Mouse (Mus musculus) heart, embryonic 13.5 days (tissue): ENCODE results near the gene Fbln2. TPM values are rescaled to one million over a fixed set of nuclear protein-coding genes. Genes with fewer than 3 reads are reported as not detected.
A peak's percentile ranks its signal among the peaks of the same experiment; 100 is the strongest.

Experiments
- ATAC-seq: fragments of 200-750 bp; cut with Nextera tagmentation; 2 replicates; pipeline ENCODE4 v1.8.0; 2017; ENCODE audit warnings: moderate TSS enrichment; ENCODE audit not compliant: insufficient number of reproducible peaks, low FRiP score, low TSS enrichment; ENCODE audit errors: extremely low read depth
- H3K27ac ChIP-seq: fragments of 300-500 bp; sonication (generic); replicated peaks from 2 replicates; pipeline ENCODE4 v1.5.1; 2015; ENCODE audit warnings: moderate library complexity, mild to moderate bottlenecking, inconsistent platforms
- H3K27me3 ChIP-seq: fragments of 300-500 bp; sonication (generic); replicated peaks from 2 replicates; pipeline ENCODE4 v1.6.1; 2015; ENCODE audit warnings: mild to moderate bottlenecking, inconsistent platforms
- H3K36me3 ChIP-seq: fragments of 300-500 bp; sonication (generic); 2 replicates; pipeline ENCODE4 v1.6.1; 2015; ENCODE audit warnings: mild to moderate bottlenecking, inconsistent platforms
- H3K4me1 ChIP-seq: fragments of 300-500 bp; sonication (generic); 2 replicates; pipeline ENCODE4 v1.6.1; 2015; ENCODE audit warnings: inconsistent platforms
- H3K4me2 ChIP-seq: fragments of 300-500 bp; sonication (generic); 2 replicates; pipeline ENCODE4 v1.6.1; 2015; ENCODE audit warnings: inconsistent platforms, mild to moderate bottlenecking, moderate library complexity
- H3K4me3 ChIP-seq: fragments of 300-500 bp; sonication (generic); 2 replicates; pipeline ENCODE4 v1.5.1; 2015; ENCODE audit warnings: moderate library complexity, mild to moderate bottlenecking, inconsistent platforms
- H3K9ac ChIP-seq: fragments of 300-500 bp; sonication (generic); 2 replicates; pipeline ENCODE4 v1.6.1; 2015; ENCODE audit warnings: inconsistent platforms, mild to moderate bottlenecking, moderate library complexity
- H3K9me3 ChIP-seq: fragments of 300-500 bp; sonication (generic); 2 replicates; pipeline ENCODE4 v1.6.1; 2016; ENCODE audit warnings: inconsistent platforms
- WGBS: fragments of 180-500 bp; shearing (Covaris S2); methylation state at CpG from one replicate; pipeline ENCODE4 v1.1.7; 2015; ENCODE audit warnings: mixed read lengths; 5-methylcytosine and 5-hydroxymethylcytosine counted together
- polyA plus RNA-seq: library from polyadenylated mRNA; unstranded; fragments of >200 nt; fragmentation: Nextera tagmentation; extraction: Ambion mirVana; gene quantifications from 2 replicates; pipeline ENCODE4 v1.2.1, GENCODE M21; 2015

Fbln2 gene
- polyA plus RNA-seq, 1 experiment from 2014 or later, result 181 TPM

DNA sequence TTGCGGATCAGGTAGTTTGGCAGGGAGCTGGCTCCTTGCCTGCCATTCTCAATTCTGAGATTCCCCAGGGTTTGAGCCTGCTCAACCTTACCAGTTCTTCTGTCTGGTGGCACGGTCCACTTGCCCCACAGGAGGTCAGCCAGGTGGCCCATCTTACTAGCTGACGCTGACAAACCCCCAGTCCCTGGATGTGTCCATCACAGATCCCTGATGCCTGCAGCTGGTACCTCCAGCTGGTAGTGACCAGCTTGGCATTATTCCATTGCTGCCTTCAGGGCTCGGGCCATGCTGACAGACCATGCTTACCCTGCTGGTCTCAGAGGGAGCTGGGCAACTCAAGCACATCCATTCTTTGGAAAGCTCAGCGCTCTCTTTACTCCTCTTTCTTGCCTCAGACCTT lies 18.7 kb downstream of the Fbln2 start:
- no peak overlapping the region for H3K4me3 ChIP-seq
- WGBS, result 85% methylated on average over 5 of the region's 5 CpGs
- H3K27ac ChIP-seq, result no peak overlapping the region
- no peak overlapping the region for H3K9ac ChIP-seq
- peaks cover 36% of the 10 kb centered on the region for H3K4me1 ChIP-seq
- peaks cover 91% of the 10 kb centered on the region for H3K27me3 ChIP-seq
- H3K9me3 ChIP-seq, result no peaks in the 10 kb centered on the region
- H3K4me2 ChIP-seq, result no peak overlapping the region
- no peak for ATAC-seq
- peaks cover 27% of the 10 kb centered on the region for H3K36me3 ChIP-seq

DNA sequence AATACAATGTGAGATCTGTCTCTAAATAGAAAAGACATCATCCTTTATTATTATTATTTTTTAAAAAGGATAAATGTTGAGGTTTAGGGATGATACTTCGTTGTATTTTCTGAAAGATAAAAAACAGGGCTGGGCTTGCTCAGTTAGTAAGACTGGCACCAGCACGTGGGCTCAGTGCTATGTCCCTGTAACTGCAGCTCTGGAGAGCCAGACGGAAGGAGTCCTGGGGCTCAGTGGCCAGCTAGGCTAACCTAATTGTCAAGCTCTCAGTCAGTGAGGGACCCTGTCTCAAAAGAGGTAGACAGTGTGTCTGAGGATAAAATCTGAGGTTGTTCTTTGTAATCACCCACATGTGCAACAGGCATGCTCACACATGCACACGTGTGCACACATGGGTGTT lies 19.3 kb downstream of the Fbln2 start:
- Histone ChIP-seq H3K4me1 (peaks cover 41% of the 10 kb centered on the region), H3K4me3 (no peak overlapping the region), H3K27ac (no peak overlapping the region), H3K9me3 (no peaks in the 10 kb centered on the region), H3K9ac (no peak overlapping the region), H3K36me3 (peaks cover 27% of the 10 kb centered on the region), H3K27me3 (peaks cover 87% of the 10 kb centered on the region), H3K4me2 (no peak overlapping the region)
- WGBS, result 75% methylated on average over 4 of the region's 4 CpGs
- no peak for ATAC-seq

DNA sequence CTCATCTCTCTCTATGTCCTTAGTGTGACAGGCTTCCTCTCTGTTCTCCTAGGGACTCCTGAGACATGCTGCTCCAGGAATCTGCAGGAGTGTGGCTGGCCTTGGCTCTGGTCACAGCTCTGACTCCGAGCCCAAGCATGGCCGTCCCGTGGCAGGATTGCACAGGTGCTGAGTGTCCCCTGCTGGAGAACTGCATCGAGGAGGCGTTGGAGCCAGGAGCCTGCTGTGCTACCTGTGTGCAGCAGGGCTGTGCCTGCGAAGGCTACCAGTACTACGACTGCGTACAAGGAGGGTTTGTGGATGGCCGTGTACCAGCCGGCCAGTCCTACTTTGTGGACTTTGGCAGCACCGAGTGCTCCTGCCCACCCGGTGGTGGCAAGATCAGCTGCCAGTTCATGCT lies 20.8 kb downstream of the Fbln2 start:
- Histone ChIP-seq H3K4me3 (no peak overlapping the region), H3K4me2 (no peak overlapping the region), H3K27ac (no peak overlapping the region), H3K27me3 (peaks cover 84% of the 10 kb centered on the region), H3K4me1 (peaks cover 40% of the 10 kb centered on the region), H3K9me3 (no peaks in the 10 kb centered on the region), H3K36me3 (peaks cover 23% of the 10 kb centered on the region), H3K9ac (no peak overlapping the region)
- 71% methylated on average over 12 of the region's 12 CpGs for WGBS
- ATAC-seq, result no peak

DNA sequence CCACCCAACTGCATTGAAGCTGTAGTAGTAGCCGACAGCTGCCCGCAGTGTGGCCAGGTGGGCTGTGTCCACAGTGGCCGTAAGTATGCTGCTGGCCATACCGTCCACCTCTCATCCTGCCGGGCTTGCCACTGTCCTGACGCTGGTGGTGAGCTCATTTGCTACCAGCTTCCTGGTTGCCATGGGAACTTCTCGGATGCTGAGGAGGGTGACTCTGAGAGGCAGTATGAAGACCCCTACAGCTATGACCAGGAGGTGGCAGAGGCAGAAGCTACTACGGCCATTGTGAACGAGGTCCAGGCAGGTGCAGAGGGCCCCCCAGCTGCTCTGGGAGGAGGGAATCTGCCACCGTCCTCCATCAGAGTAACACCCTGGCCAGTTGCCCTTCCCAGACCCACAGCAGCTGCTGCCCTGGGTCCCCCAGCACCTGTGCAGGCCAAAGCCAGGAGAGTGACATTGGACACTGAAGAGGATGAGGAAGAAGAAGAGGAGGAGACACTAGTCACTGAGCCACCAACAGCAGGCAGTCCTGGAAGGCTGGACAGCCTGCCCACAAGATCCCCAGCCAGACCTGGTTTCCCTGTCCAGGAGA lies 21.3 kb downstream of the Fbln2 start:
- H3K9me3 ChIP-seq, result no peaks in the 10 kb centered on the region
- H3K4me2 ChIP-seq, result no peak overlapping the region
- H3K36me3 ChIP-seq, result peaks cover 27% of the 10 kb centered on the region
- H3K4me1 ChIP-seq, result peaks cover 36% of the 10 kb centered on the region
- no peak overlapping the region for H3K27ac ChIP-seq
- 75% methylated on average over 10 of the region's 10 CpGs for WGBS
- no peak overlapping the region for H3K9ac ChIP-seq
- ATAC-seq, result no peak
- H3K27me3 ChIP-seq, result peaks cover 85% of the 10 kb centered on the region
- H3K4me3 ChIP-seq, result no peak overlapping the region

DNA sequence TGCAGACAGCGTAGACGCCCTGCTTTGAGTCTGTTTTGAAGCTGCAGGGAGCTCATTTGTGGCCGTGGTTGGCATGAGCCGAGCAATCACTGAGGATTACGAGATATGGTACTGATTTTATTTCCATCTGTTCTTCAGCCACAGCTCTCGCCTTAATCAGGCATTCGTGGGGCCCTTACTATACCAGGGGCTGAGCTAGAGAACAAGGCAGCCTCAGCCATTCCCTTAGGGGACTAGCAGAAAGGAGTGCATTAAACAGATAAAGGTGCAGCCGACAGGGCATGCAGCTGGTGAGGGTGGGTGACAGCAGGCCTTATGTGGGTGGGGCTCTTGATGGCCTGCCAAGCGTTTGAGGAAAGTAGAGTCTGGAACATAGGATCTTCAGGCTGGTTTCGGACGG lies 23.8 kb downstream of the Fbln2 start:
- no peak for ATAC-seq
- 50% methylated on average over 11 of the region's 11 CpGs for WGBS
- H3K36me3 ChIP-seq, result peaks cover 29% of the 10 kb centered on the region
- no peak overlapping the region for H3K4me2 ChIP-seq
- H3K27ac ChIP-seq, result no peak overlapping the region
- H3K4me1 ChIP-seq, result peaks cover 18% of the 10 kb centered on the region
- no peaks in the 10 kb centered on the region for H3K9me3 ChIP-seq
- no peak overlapping the region for H3K4me3 ChIP-seq
- peaks cover 67% of the 10 kb centered on the region for H3K27me3 ChIP-seq
- H3K9ac ChIP-seq, result no peak overlapping the region

DNA sequence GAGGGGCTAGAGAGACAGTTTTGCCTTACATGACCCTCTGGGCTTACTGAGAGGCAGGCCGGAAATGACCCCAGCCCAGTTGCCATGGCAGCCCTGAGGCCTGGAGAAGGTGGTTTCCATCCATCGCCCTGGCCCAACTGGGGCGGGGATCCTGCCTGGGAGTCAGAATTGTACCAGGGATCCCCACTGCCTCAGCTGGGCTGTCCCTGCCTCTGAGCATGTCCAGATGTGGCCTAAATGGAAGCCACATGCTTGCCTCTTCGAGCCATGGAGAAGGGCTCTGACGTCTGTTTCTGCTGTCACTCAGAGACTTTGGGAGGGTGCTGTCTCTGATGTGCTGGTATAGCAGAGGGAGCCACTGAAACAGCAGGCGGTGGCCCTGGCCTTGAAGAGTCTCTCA lies 24.2 kb downstream of the Fbln2 start:
- Histone ChIP-seq H3K9me3 (no peaks in the 10 kb centered on the region), H3K4me1 (peaks cover 18% of the 10 kb centered on the region), H3K36me3 (peaks cover 29% of the 10 kb centered on the region), H3K4me3 (no peak overlapping the region), H3K4me2 (no peak overlapping the region), H3K9ac (no peak overlapping the region), H3K27ac (no peak overlapping the region), H3K27me3 (peaks cover 65% of the 10 kb centered on the region)
- WGBS, result 39% methylated on average over 6 of the region's 6 CpGs
- no peak; the same call in 1 of the 2 replicates for ATAC-seq

DNA sequence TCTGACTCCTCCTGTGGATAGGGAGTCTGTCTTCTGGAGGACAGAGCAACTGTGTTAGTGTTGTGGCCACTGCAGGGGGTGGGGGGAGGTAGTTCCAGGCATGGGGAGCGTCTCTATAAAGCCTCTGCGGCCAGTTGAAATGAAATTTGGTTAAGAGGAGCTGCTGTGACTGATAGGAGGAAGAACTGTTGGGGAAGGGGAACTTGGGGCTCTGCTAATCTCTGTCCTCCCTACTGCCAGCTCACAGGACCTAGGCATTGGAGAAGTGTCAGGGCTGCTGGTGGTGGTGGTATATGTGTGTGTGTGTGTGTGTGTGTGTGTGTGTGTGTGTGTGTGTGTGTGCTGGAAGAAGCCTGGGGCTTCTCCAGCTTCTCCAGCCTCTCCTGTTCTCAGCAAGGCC lies 25.0 kb downstream of the Fbln2 start:
- H3K4me2 ChIP-seq, result no peak overlapping the region
- peaks cover 29% of the 10 kb centered on the region for H3K36me3 ChIP-seq
- no peak overlapping the region for H3K9ac ChIP-seq
- peaks cover 61% of the 10 kb centered on the region for H3K27me3 ChIP-seq
- ATAC-seq, result no peak
- H3K27ac ChIP-seq, result no peak overlapping the region
- H3K4me1 ChIP-seq, result peaks cover 18% of the 10 kb centered on the region
- H3K9me3 ChIP-seq, result no peaks in the 10 kb centered on the region
- 63% methylated on average over 2 of the region's 2 CpGs for WGBS
- H3K4me3 ChIP-seq, result no peak overlapping the region

DNA sequence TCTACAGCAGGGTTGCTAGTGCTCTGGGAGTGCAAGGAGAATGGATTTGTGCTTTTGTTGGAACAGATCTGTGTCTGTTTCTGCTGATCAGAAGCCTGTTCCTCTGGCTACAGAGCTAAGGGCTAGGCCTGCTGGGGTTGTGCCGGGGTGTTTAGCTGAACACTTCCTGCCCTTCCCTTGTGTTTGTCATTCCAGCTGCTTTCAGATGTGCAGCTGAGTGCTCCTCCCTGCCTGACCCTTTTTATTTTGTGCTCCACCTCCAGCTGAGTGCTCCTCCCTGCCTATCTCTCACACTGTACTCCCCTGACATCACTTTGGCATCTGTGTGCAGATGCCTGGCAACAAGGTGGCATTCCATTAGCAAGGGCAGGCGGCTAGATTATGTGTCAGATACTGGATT lies 28.3 kb downstream of the Fbln2 start:
- Histone ChIP-seq H3K27me3 (peaks cover 47% of the 10 kb centered on the region), H3K4me1 (peaks cover 19% of the 10 kb centered on the region), H3K27ac (no peak overlapping the region), H3K4me2 (no peak overlapping the region), H3K36me3 (peaks cover 13% of the 10 kb centered on the region; the same call in 1 of the 2 replicates), H3K9ac (no peak overlapping the region), H3K4me3 (no peak overlapping the region), H3K9me3 (no peaks in the 10 kb centered on the region)
- ATAC-seq, result no peak
- 47% methylated on average over 2 of the region's 2 CpGs for WGBS

DNA sequence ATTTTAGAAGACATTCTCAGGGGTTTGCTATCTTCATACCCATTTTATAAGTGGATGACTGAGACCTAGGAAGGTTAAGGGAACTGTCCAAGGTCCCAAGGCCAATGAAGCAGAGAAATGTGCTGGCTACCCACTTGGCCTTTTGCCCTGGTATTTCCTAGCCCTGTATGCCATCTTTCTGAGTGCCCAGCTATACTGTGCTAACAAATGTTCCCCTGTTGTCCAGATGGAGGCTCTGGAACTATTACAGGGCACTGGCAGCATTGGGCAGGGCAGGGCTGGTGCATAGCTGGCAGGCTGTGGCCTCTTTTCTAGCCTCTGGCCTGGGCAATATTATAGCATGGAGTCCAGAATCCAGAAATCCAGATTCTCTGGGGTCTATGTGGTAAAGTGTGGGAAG lies 28.7 kb downstream of the Fbln2 start:
- H3K4me3 ChIP-seq, result no peak overlapping the region
- H3K4me1 ChIP-seq, result peaks cover 19% of the 10 kb centered on the region
- H3K4me2 ChIP-seq, result no peak overlapping the region
- H3K27me3 ChIP-seq, result peaks cover 45% of the 10 kb centered on the region
- no peak overlapping the region for H3K27ac ChIP-seq
- no peak for ATAC-seq
- H3K36me3 ChIP-seq, result peaks cover 13% of the 10 kb centered on the region; the same call in 1 of the 2 replicates
- H3K9me3 ChIP-seq, result no peaks in the 10 kb centered on the region
- no peak overlapping the region for H3K9ac ChIP-seq

DNA sequence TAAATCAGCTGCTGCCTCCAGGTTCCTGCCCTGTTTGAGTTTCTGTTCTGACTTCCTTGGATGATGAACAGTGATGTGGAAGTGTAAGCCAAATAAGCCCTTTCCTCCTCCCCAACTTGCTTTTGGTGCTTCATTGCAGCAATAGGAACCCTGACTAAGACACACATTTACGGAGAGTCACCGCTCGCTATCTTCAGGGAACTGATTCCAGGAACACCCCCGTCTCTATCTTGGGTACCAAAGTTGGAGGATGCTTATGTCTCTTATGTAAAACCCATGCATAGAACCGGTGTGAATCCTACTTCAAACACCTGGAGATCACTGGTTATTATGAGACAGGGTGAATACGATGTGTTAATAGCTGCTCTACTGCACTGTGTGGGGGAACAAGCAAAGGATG lies 31.1 kb downstream of the Fbln2 start:
- Histone ChIP-seq H3K36me3 (0 out of 2 replicates have a peak, but pooled peaks cover 6% of the 10 kb centered on the region), H3K27ac (no peak overlapping the region), H3K4me2 (no peak overlapping the region), H3K4me3 (no peak overlapping the region), H3K9ac (no peak overlapping the region), H3K27me3 (peaks cover 33% of the 10 kb centered on the region), H3K9me3 (no peaks in the 10 kb centered on the region), H3K4me1 (peaks cover 15% of the 10 kb centered on the region)
- WGBS, result 74% methylated on average over 6 of the region's 6 CpGs
- ATAC-seq, result no peak

DNA sequence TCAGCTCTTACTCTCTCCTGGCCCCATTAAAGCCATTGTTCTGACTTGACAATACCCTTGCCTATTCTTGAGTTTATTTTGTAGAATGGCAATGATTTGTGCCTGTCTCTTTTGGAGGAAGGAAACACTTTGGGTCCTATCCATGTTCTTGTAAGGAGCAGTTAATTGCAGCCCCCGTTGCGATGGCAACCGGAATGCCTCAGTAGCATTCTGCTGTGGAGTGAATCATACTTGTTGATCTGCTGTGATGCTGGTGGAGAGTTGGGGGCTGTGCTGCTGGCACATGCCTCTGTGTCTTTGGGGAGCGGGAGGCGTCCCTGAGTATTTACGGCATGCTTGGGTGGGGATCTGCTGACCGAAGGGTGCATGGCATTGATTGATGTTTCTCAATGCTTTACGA lies 32.1 kb downstream of the Fbln2 start:
- no peak for ATAC-seq

DNA sequence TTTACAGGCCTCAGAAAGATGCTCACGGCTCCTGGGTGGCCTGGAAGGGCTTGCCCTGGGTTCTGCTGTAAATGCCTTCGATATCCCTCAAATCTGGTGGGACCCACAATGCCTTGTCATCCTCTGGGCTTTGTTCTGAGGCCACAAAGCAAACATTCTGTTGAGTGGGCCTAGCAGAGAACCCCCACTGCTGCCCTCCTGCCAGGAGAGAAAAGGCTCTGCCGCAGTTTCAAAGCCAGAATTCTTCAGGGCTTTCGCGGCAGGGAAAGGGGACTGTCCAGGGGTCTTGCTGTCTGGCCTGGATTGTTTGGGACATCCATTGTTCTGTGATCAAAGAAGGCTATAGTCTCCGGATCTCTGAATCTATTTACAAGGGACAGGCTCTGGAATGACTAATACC lies 33.1 kb downstream of the Fbln2 start:
- Histone ChIP-seq H3K9ac (no peak overlapping the region), H3K27ac (no peak overlapping the region), H3K4me3 (no peak overlapping the region), H3K27me3 (peaks cover 27% of the 10 kb centered on the region), H3K4me1 (peaks cover 19% of the 10 kb centered on the region), H3K9me3 (0 out of 2 replicates have a peak, but pooled peaks cover 7% of the 10 kb centered on the region), H3K4me2 (peak overlapping the region; percentile 5; the same call in 1 of the 2 replicates), H3K36me3 (peaks cover 11% of the 10 kb centered on the region; the same call in 1 of the 2 replicates)
- no peak for ATAC-seq
- 35% methylated on average over 6 of the region's 6 CpGs for WGBS

More for the DNA sequence above, 32.1 kb downstream of the Fbln2 start:
- peaks cover 19% of the 10 kb centered on the region for H3K4me1 ChIP-seq
- H3K27ac ChIP-seq, result no peak overlapping the region
- no peak overlapping the region for H3K4me2 ChIP-seq
- 76% methylated on average over 8 of the region's 8 CpGs for WGBS
- no peak overlapping the region for H3K9ac ChIP-seq
- H3K9me3 ChIP-seq, result 0 out of 2 replicates have a peak, but pooled peaks cover 1% of the 10 kb centered on the region
- H3K36me3 ChIP-seq, result peaks cover 5% of the 10 kb centered on the region; the same call in 1 of the 2 replicates
- H3K27me3 ChIP-seq, result peaks cover 27% of the 10 kb centered on the region
- no peak overlapping the region for H3K4me3 ChIP-seq
